Mouse (Mus musculus): ENCODE results near the gene Pcbp4. TPM values are rescaled to one million over a fixed set of nuclear protein-coding genes. Genes with fewer than 3 reads are reported as not detected.

Gene Pcbp4
- polyA plus RNA-seq, 1 experiment from 2014 or later = 228 TPM

DNA sequence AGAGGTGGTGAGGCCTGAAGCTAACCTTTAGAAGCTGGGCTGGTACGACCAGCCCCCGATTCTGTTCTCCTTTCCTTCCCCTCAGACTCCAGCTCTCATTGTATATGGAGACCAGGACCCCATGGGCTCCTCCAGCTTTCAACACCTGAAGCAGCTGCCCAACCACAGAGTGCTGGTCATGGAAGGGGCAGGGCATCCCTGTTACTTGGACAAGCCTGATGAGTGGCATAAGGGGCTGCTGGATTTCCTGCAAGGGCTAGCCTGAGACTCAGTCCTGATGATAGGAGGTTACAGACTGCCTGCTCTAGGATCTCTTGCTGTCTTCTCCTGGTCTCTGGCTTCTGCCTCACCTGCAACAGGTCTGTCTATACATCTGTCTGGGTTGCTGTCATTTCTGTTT lies 1.2 kb upstream of the Pcbp4 start:
- Histone ChIP-seq H3K4me2 (ENCODE audit: low read length) (no peak overlapping the region), H3K27ac (ENCODE audit: low read depth, low read length) (no peak overlapping the region), H3K27me3 (replicated peaks; ENCODE audit: control insufficient read depth, insufficient read depth, low read length) (no peaks in the 10 kb centered on the region), H3K4me1 (ENCODE audit: control insufficient read depth, insufficient read depth, low read depth, low read length) (peaks cover 48% of the 10 kb centered on the region), H3K9me3 (ENCODE audit: control insufficient read depth, low read length) (no peaks in the 10 kb centered on the region), H3K4me3 (ENCODE audit: low read length) (no peak overlapping the region), H3K9ac (ENCODE audit: low read depth, low read length) (peak overlapping the region; percentile 0; the same call in 1 of the 2 replicates), H3K36me3 (ENCODE audit: control insufficient read depth, insufficient read depth, low read length) (no peaks in the 10 kb centered on the region)
- ATAC-seq = no peak
- 58% methylated on average over 2 of the region's 2 CpGs for WGBS

DNA sequence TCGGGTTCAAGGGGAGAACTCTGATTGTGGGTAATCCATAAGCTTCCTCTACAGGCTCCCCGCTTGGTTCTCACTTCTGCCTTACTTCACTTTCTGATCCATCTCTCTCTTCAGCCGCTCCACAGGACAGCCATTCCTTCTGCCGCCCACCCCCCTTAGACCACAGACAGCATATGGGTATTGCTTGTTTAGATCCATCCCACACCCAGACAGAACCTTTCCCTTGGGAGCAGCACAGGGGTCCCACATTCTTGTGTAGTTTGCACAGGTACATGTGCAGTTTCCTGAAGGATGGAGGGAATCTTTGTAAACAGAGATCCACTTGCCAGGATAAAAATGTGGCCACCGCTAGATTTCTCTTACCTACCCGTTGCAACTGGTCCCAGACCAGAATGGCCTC lies 740 bp upstream of the Pcbp4 start:
- H3K27ac ChIP-seq (ENCODE audit: low read depth, low read length) = peak overlapping the region; percentile 12; the same call in 1 of the 2 replicates
- no peaks in the 10 kb centered on the region for H3K36me3 ChIP-seq (ENCODE audit: control insufficient read depth, insufficient read depth, low read length)
- ATAC-seq = no peak
- H3K9ac ChIP-seq (ENCODE audit: low read depth, low read length) = peak overlapping the region; percentile 93; the same call in 1 of the 2 replicates
- no peaks in the 10 kb centered on the region for H3K9me3 ChIP-seq (ENCODE audit: control insufficient read depth, low read length)
- 25% methylated on average over 6 of the region's 6 CpGs for WGBS
- peak overlapping the region; percentile 73 for H3K4me3 ChIP-seq (ENCODE audit: low read length)
- no peaks in the 10 kb centered on the region for H3K27me3 ChIP-seq (replicated peaks; ENCODE audit: control insufficient read depth, insufficient read depth, low read length)
- peaks cover 50% of the 10 kb centered on the region for H3K4me1 ChIP-seq (ENCODE audit: control insufficient read depth, insufficient read depth, low read depth, low read length)
- H3K4me2 ChIP-seq (ENCODE audit: low read length) = peak overlapping the region; percentile 62

DNA sequence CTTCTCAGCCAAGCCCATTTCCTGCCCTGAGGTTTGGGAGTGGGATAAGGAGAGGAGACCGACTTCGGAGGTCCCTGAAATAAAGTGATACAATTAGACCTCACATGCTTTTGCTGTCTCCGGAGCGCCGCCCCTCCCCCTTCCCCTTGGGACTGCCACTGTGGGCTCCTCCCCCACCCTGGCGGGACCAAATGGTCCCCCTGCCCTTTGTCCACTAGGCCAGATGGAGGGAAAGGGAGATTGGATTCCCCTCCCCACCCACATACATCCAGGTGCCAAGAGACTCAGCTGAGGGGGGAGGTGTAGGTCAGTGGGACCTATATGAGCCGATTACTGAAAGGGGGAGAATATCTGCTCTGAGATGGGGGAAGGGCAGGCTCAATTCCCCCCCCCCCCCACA lies 270 bp upstream of the Pcbp4 start:
- H3K9ac ChIP-seq (ENCODE audit: low read depth, low read length) = peak overlapping the region; percentile 93
- no peaks in the 10 kb centered on the region for H3K36me3 ChIP-seq (ENCODE audit: control insufficient read depth, insufficient read depth, low read length)
- H3K4me3 ChIP-seq (ENCODE audit: low read length) = peak overlapping the region; percentile 73
- peaks cover 53% of the 10 kb centered on the region for H3K4me1 ChIP-seq (ENCODE audit: control insufficient read depth, insufficient read depth, low read depth, low read length)
- H3K27ac ChIP-seq (ENCODE audit: low read depth, low read length) = peak overlapping the region; percentile 92
- H3K4me2 ChIP-seq (ENCODE audit: low read length) = peak overlapping the region; percentile 62
- no peaks in the 10 kb centered on the region for H3K27me3 ChIP-seq (replicated peaks; ENCODE audit: control insufficient read depth, insufficient read depth, low read length)
- WGBS = 3% methylated on average over 7 of the region's 7 CpGs
- peak; percentile 1; the same call in 1 of the 2 replicates for ATAC-seq
- no peaks in the 10 kb centered on the region for H3K9me3 ChIP-seq (ENCODE audit: control insufficient read depth, low read length)

DNA sequence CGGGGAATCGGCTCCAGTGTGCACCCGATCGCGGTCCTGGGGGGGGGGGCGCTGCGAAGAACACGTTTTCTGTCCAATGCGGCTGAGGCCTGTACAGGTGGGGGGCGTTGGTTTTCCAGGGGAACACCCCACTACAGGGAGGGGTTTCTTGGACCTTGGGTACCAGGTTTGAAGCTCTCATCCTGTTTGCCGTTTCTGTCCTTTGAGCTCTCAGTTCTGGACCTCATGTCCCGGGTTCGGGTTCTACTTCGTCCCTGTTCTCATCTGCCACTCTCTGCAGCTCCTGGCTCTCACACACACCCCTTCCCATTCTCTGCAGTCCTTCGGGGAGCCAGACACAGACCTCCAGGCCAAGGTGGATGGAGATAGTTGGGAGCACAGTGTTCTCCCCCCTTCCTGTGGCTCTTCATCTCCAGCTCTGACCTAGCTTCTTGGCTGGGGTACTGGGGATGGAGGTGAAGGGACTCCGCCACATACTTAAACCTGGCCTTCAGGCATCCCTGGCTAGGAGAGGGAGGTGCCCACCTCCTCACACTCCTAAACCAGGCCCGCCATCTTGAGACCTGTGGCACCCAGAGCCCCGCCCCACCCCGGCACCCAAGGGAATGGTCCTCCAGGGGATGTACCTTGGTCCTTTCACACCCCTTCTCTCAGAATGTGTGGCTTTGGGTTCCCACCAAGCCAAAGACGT lies 1.1 kb downstream of the Pcbp4 start:
- H3K4me3 ChIP-seq (ENCODE audit: low read length) = peak overlapping the region; percentile 73
- no peaks in the 10 kb centered on the region for H3K9me3 ChIP-seq (ENCODE audit: control insufficient read depth, low read length)
- H3K9ac ChIP-seq (ENCODE audit: low read depth, low read length) = peak overlapping the region; percentile 93
- peak; percentile 15 for ATAC-seq
- peak overlapping the region; percentile 92 for H3K27ac ChIP-seq (ENCODE audit: low read depth, low read length)
- no peaks in the 10 kb centered on the region for H3K27me3 ChIP-seq (replicated peaks; ENCODE audit: control insufficient read depth, insufficient read depth, low read length)
- H3K4me2 ChIP-seq (ENCODE audit: low read length) = peak overlapping the region; percentile 62
- H3K36me3 ChIP-seq (ENCODE audit: control insufficient read depth, insufficient read depth, low read length) = no peaks in the 10 kb centered on the region
- peaks cover 49% of the 10 kb centered on the region for H3K4me1 ChIP-seq (ENCODE audit: control insufficient read depth, insufficient read depth, low read depth, low read length)
- WGBS = 3% methylated on average over 13 of the region's 20 CpGs

DNA sequence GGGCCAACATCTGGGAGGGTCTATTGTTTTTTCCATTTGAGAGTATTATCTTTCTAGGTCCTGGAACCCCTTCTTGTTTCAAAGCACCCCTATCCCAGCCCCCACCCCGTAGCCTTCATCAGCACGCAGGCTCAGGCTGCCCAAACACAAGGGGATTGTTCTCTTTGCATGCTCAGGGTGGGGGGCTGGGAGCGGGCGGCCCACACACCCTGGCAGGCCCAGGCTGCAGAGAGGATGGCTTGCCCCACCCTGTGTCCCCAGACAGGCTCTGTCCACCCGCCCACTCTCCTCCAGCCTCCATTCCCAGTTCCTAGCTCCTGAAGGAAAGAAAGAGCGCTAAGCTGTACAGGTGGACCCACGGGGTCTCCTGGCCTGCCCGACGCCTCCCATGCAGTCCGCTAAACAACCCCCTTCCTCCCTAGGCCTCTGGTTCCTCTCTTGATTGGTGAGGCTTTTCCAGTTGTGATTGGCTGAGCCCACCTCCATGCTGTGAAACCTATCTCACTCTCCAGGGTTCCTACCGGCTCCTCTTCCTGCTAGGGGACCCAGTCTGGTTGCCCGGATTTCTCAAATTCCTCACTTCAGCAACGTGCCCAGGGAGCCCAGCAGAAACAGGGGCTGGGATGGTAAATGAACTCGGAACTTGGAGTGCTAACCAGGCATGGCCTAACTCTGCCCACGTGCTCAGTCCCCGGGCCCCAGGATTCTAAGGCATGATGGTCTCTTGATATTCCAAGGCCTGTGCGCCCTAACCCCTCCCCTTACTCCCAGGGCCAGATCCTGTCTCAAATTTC lies 2.0 kb downstream of the Pcbp4 start:
- Histone ChIP-seq H3K4me1 (ENCODE audit: control insufficient read depth, insufficient read depth, low read depth, low read length) (peaks cover 53% of the 10 kb centered on the region), H3K4me2 (ENCODE audit: low read length) (peak overlapping the region; percentile 62), H3K4me3 (ENCODE audit: low read length) (peak overlapping the region; percentile 73), H3K27me3 (replicated peaks; ENCODE audit: control insufficient read depth, insufficient read depth, low read length) (no peaks in the 10 kb centered on the region), H3K9ac (ENCODE audit: low read depth, low read length) (peak overlapping the region; percentile 93), H3K36me3 (ENCODE audit: control insufficient read depth, insufficient read depth, low read length) (no peaks in the 10 kb centered on the region), H3K27ac (ENCODE audit: low read depth, low read length) (peak overlapping the region; percentile 92), H3K9me3 (ENCODE audit: control insufficient read depth, low read length) (no peaks in the 10 kb centered on the region)
- peak; percentile 51 for ATAC-seq
- 2% methylated on average over 17 of the region's 17 CpGs for WGBS

DNA sequence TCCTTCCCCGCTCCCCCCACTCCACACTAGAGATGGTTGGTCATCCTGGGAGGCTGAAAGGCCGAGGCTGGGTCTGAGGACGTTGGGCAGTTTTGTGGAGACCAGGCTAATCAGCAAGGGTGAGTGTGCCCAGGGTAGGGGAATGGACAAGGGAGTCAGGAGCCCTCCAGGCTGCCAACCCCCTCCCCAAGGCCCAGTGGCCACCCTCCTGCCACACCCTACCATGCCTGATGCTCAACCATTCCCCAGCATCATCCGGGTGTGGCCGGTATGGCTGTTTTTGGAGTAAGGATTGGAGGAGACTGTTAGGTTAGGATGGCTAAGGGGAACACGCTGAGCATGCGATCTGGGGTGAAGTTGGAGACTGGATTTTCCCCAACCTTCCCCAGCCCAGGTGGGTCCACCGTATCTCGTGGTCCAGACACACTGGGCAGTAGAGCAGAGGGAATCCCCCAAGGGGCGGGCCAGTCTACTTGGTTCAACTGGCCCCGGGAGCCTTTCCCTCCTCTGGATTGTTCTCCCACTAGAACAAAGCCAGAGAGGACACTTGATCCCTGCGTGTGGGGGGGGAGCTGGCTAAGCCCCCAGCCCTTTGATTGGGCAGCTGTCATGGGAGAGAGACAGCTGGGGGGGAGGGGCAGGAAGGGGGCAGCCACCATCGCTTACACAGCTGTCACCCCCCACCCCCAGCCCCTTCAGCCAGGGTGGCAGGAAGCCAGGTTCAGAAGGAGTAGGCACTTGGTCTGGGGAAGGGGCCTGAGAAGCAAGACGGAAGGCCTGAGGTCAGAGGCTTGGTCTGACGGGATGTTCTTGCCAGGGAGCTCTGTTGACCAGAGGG lies 3.5 kb downstream of the Pcbp4 start:
- 25% methylated on average over 15 of the region's 15 CpGs for WGBS
- Histone ChIP-seq H3K27me3 (replicated peaks; ENCODE audit: control insufficient read depth, insufficient read depth, low read length) (no peaks in the 10 kb centered on the region), H3K4me1 (ENCODE audit: control insufficient read depth, insufficient read depth, low read depth, low read length) (peaks cover 50% of the 10 kb centered on the region), H3K9ac (ENCODE audit: low read depth, low read length) (peak overlapping the region; percentile 93), H3K4me2 (ENCODE audit: low read length) (peak overlapping the region; percentile 62), H3K36me3 (ENCODE audit: control insufficient read depth, insufficient read depth, low read length) (peaks cover 7% of the 10 kb centered on the region; the same call in 1 of the 2 replicates), H3K4me3 (ENCODE audit: low read length) (peak overlapping the region; percentile 73), H3K9me3 (ENCODE audit: control insufficient read depth, low read length) (no peaks in the 10 kb centered on the region), H3K27ac (ENCODE audit: low read depth, low read length) (peak overlapping the region; percentile 62)
- no peak for ATAC-seq

DNA sequence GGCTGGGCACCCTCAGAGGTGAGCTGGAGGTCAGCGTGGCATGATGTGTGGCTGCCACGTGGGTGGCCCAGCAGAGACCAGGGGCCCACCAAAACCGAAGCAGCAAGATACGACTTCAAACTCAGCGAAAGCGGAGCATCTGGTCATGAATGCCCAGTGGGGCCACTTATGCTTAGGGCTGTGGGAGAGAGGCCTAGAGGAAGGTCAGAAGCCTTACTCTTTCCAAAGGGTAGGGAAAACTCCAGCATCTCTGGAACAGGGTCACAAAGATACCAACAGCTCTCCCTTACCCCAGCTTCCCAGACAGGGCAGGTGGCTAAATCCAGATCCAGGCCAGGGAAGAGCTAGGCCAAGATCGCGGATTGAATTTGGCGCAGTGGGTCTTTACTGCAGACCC lies 4.1 kb downstream of the Pcbp4 start:
- Histone ChIP-seq H3K4me3 (ENCODE audit: low read length) (peak overlapping the region; percentile 73; the same call in 1 of the 2 replicates), H3K27me3 (replicated peaks; ENCODE audit: control insufficient read depth, insufficient read depth, low read length) (no peaks in the 10 kb centered on the region), H3K27ac (ENCODE audit: low read depth, low read length) (peak overlapping the region; percentile 62), H3K9ac (ENCODE audit: low read depth, low read length) (peak overlapping the region; percentile 93), H3K36me3 (ENCODE audit: control insufficient read depth, insufficient read depth, low read length) (peaks cover 8% of the 10 kb centered on the region), H3K4me1 (ENCODE audit: control insufficient read depth, insufficient read depth, low read depth, low read length) (peaks cover 49% of the 10 kb centered on the region), H3K4me2 (ENCODE audit: low read length) (peak overlapping the region; percentile 62), H3K9me3 (ENCODE audit: control insufficient read depth, low read length) (no peaks in the 10 kb centered on the region)
- WGBS = 33% methylated on average over 9 of the region's 9 CpGs
- ATAC-seq = no peak

DNA sequence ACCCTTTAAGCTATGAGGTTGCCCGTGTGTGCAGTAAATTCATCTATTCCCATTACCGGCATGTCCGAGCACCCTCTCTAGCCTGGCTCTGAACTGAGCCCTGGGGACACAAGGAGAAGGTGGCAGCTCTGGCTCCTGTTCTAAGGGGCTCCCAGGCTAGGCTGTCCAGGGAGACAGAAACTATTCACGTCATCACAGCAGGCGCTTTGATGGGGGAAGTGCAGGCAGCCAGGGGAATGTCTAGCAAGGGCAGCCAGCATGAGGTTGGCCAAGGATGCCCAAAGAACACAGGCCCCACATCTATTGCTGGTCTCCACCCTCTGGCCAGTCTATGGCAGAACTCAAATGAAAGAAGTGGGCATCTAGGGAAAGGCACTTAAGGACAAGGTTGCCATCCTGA lies 4.8 kb downstream of the Pcbp4 start:
- 0 out of 2 replicates have a peak overlapping the region, but pooled peaks have one; percentile 24 for H3K27ac ChIP-seq (ENCODE audit: low read depth, low read length)

More for the DNA sequence above, 4.8 kb downstream of the Pcbp4 start:
- Histone ChIP-seq H3K4me1 (ENCODE audit: control insufficient read depth, insufficient read depth, low read depth, low read length) (peaks cover 43% of the 10 kb centered on the region), H3K9ac (ENCODE audit: low read depth, low read length) (peak overlapping the region; percentile 14; the same call in 1 of the 2 replicates), H3K9me3 (ENCODE audit: control insufficient read depth, low read length) (no peaks in the 10 kb centered on the region), H3K36me3 (ENCODE audit: control insufficient read depth, insufficient read depth, low read length) (peaks cover 13% of the 10 kb centered on the region), H3K4me2 (ENCODE audit: low read length) (no peak overlapping the region), H3K27me3 (replicated peaks; ENCODE audit: control insufficient read depth, insufficient read depth, low read length) (no peaks in the 10 kb centered on the region), H3K4me3 (ENCODE audit: low read length) (no peak overlapping the region)
- WGBS = 44% methylated on average over 5 of the region's 5 CpGs
- no peak for ATAC-seq
